Mouse (Mus musculus): ENCODE measurements around the gene Prelp.

Gene Prelp

DNA sequence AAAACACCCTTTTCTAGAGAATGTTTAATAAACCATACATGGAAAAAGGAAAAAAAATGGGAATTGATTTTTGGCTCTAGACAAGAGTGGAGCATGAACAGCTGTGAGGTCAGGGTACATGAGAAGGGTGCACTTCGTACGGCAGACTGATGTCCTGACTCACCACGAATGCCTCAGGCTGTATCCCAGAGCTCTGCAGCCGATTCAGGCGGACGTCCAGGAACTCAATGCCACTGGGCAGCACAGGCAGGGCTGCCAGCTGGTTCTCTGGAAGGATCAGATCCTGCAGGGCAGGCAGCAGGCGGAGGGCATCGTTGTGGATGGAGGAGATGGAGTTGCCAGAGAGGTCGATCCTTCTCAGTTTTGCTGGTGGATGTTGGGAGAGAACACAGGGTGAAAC is 20.4 kb downstream of the Prelp start:
- no peak for DNase-seq (ENCODE audit: extremely low spot score, low read depth, low spot score)

DNA sequence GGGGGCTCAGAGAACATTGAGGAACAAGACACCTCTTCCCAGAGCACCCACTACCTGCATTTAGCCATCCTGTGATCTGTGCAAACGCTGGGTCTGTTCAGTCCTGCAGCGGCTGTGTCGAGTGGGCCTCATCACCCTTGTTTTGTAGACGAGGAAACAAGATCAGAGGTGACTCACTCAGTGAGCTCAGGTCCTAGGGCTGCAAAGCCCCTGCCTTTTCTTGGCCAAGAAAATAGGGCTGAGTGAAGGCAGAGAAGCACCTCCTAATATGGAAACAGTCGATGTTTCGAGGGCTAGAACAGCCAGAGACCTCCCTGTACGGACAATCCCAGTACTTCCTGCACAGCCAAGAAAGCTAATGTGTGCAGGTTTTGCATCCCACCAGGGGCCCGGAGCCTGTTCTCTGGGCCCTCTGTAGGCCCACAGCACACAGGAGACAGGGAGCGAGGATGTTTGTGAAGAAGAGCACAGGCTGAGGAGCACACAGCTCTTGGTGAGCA is 22.1 kb downstream of the Prelp start:
- DNase-seq (ENCODE audit: extremely low spot score, low read depth, low spot score), result no peak

DNA sequence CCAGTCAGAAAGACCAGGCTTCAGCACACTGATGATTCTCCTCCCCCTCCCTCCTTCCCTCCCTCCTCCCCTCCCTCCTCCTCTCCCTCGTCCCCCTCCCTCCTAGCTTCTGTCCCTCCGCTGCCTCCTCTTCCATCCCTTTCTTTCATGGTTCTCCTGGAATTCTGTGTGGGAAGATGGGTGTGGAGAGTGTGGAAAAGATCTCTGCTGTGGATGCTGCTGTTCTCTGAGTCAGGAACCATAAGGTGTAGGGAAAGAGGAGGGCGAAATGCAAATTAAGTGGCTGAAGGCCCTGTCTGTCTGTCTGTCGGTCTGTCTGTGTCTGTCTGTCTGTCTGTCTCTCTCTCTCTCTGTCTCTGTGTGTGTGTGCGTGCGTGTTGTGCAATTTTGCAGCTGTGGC is 23.9 kb downstream of the Prelp start:
- DNase-seq (ENCODE audit: extremely low spot score, low read depth, low spot score), result no peak

DNA sequence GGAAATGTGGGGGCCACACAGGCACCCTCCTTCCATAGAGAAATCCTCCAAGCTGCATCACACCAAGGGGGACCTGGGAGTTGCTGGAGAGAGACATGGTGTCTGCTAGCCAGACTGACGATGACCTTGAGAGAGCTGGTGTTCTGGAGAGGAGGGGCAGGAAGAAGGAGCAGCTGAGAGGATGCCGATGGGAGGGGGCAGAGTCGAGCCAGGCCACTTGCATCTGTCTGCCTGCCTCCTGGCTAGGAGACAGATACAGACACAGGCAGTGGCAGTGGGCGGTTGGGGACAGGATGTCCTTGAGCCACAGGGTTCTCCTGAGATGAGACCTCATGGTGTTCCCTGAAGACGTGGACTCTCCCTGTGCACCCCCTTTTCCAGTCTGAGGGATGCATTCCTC is 29.7 kb downstream of the Prelp start:
- DNase-seq (ENCODE audit: extremely low spot score, low read depth, low spot score), result no peak

DNA sequence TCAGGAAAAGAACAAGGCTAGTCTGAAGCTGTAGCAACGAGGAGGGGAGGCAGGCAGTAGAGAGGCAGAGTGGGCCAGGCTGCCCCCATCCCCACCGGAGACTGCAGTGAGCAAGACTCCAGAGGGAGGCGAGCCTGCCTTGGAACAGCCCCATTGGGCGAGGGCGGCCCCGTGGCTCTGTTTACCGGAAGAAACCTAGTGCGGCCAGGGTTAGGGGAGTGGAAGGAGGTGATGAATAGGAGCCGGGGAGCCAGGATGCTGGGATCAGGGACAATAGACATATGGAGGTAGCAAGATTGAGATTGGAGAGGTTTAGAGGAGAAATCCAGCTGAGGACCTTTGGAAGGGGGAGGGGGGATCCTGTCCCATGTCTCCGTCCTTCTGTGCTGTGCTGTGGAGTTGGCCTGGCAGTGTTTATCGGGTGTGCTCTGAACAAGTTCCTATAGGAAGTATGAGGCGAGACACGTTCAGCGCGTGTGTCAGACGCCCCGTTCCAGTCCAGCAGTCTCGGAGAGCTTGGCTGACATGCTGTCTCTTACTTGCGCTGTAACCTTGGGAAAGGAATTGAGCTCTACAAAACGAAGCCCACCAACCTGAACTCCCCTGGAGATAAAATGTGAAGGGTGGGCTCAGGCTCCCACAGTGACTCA is 31.1 kb downstream of the Prelp start:
- DNase-seq (ENCODE audit: extremely low spot score, low read depth, low spot score), result no peak

DNA sequence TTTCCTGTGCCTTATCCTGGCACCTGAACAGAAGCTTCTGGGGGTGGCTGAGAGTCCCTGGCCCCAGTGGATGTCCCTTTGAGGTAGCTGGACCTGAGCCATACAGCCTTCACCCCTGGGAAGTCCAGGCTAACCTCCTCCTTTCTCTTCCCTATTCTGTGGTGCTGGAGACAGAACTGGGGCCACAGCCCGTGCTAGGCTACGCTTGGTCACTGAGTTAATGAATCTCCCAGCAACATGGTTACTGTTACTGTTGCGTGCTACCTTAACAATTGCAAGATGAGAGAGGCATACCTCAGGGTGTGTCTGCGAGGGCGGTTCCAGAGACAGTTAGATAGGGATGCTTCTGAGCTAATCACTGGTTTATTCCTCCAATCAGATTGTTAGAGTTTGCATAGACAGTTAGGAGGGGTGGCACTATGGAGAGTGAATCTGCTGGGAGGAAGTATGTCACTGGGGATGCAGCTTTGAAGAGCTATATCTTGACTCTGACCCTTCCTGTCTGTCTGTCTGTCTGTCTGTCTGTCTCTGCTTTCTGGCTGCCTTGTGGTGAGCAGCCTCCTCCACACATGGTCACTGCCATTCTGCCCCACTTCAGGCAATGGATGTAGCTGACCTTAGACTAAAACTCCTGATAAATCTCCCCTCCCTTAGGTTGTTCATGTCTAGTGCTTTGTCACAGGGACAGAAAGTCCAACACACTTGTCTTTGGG is 33.5 kb downstream of the Prelp start:
- DNase-seq (ENCODE audit: extremely low spot score, low read depth, low spot score), result no peak

- DNase-seq (ENCODE audit: extremely low spot score, low read depth, low spot score), result no peak
Observed at GRCm38 (mm10) chr1:133887044-133887443, 34.2 kb downstream of the Prelp start.

DNA sequence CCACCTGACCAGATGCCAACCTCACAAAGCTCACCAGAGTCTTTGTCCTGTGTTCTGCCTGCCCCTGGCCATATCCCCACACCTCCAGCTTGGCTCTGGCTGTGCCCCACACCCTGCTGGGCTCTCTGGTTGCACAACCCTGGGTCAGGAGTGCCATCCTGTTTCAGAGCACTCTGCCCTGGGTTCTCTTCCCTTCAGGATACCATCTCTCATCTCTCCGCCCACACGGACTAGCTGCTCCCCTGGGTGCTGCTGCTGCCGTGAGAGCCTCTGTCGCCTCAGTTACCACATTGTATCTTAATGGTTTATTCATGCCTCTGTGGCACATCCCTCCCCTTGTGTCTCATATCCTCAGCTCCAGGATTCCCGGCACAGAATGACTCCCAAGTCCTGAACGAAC is 34.8 kb downstream of the Prelp start:
- no peak for DNase-seq (ENCODE audit: extremely low spot score, low read depth, low spot score)

- DNase-seq (ENCODE audit: extremely low spot score, low read depth, low spot score), result no peak
Observed at GRCm38 (mm10) chr1:133885811-133886210, 35.4 kb downstream of the Prelp start.

GRCm38 (mm10) chr1:133884746-133885145 is 36.5 kb downstream of the Prelp start:
- DNase-seq (ENCODE audit: extremely low spot score, low read depth, low spot score), result no peak

DNA sequence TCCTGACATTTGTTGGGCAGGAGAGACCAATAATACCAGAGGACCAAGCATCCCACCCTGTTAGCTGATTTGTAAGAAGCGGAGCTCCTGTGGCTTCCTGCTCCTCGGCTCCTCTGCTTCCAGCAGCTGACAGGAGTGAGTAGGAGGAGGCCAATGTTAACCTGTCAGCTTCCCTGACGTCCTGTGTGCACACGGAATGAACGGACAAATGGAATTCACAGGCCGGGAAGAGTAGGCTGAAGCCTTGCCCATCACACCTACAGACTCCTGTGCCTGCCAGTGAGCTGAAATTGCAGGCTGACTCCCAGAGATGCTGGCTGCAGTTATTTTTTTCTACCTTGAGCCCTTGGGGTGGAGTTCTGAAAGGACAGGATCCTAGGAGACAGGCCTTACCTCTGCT is 37.1 kb downstream of the Prelp start:
- no peak for DNase-seq (ENCODE audit: extremely low spot score, low read depth, low spot score)

- DNase-seq (ENCODE audit: extremely low spot score, low read depth, low spot score), result no peak
Observed at GRCm38 (mm10) chr1:133882283-133883217, 38.7 kb downstream of the Prelp start.

DNA sequence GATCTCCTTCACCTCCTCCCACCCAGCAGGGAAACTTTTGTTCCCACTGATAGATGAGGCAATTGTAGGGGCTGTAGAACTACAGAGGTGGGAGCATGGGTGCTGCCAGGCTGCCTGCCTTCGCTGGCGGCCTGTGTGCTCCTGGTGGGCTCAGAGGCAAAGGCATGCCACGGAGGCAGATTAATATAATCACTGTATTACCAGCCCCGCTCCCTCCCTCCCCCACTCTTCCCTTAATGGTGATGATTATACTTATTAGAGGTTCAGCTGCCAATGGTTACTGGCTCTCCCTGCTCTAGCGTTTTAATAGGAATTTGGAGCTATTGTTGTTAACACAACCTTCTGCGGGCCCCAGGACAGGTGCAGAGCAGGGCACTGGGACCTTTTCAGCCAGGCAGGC is 39.4 kb downstream of the Prelp start:
- DNase-seq (ENCODE audit: extremely low spot score, low read depth, low spot score), result no peak

- DNase-seq (ENCODE audit: extremely low spot score, low read depth, low spot score), result no peak
Observed at GRCm38 (mm10) chr1:133878825-133879423, 42.3 kb downstream of the Prelp start.

GRCm38 (mm10) chr1:133876936-133877335 is 44.3 kb downstream of the Prelp start:
- no peak for DNase-seq (ENCODE audit: extremely low spot score, low read depth, low spot score)

- DNase-seq (ENCODE audit: extremely low spot score, low read depth, low spot score), result no peak
Observed at GRCm38 (mm10) chr1:133873086-133873813, 48.0 kb downstream of the Prelp start.

- no peak for DNase-seq (ENCODE audit: extremely low spot score, low read depth, low spot score)
Observed at GRCm38 (mm10) chr1:133871241-133871640, 50.0 kb downstream of the Prelp start.

DNA sequence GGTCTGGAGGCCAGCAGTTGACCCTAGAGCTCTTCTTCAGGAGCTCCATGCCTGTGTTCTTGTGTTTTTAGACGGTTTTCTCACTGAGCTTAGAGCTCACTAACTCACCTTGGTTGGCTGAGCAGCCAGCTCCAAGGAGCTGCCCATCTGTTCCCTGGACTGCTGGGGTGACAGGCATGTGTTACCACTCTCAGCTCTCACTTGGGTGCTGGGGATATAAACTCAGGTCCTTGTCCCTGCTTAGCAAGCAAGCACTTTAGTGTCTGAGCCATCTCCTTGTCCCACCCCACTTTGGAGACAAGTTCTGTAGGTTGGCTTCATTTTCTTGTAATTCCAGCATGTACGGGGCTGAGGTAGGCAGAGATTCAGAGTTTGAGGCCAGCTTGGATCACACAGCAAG is 52.0 kb downstream of the Prelp start:
- DNase-seq (ENCODE audit: extremely low spot score, low read depth, low spot score), result no peak

GRCm38 (mm10) chr1:133863257-133863997 is 57.8 kb downstream of the Prelp start:
- no peak for DNase-seq (ENCODE audit: extremely low spot score, low read depth, low spot score)

GRCm38 (mm10) chr1:133861028-133861427 is 60.2 kb downstream of the Prelp start:
- DNase-seq (ENCODE audit: extremely low spot score, low read depth, low spot score), result no peak

Data from hindlimb bud, embryonic 11.5 days (tissue).